Comparison of ENCODE assay signal across 15 mouse cellular contexts in the genomic region with DNA sequence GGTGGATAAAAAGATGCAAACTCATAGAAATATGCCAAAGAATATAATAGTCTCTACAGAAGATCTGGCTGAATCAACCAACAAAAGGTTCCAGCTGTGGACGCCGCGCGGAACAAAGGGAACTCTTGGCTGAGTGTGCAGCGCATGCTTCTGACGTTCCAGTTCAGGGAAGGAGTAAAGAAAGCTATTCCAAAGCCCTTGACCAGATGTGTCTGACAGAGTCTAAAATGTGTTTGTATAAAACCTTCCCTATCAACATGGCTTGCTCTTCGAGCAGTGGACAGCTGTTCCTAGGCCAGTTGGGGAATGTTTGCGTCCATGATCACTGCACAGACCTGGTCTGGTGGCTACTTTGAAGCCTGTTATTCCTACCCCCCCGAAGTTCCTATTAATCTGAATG.
DNase-seq lines count a peak whose midpoint lies in the region; ATAC-seq and TF ChIP-seq lines count a peak whose summit lies in the region.
"Had no signal": no experiment of that assay in that cellular context is flagged by ENCODE, and none has a peak within 500 bp of the region (broad histone marks: within the 10 kb centered on the region; RNA-seq: fewer than 3 reads in every experiment).

No protein-coding gene starts in this region.

- no peaks in the 10 kb centered on the region for H3K9me3 ChIP-seq in forebrain, postnatal 0 days (ENCODE audit: low read length)
- no peaks in the 10 kb centered on the region for H3K9me3 ChIP-seq in forebrain, embryonic 12.5 days
- no peaks in the 10 kb centered on the region for H3K9me3 ChIP-seq in midbrain, embryonic 14.5 days (ENCODE audit: control insufficient read depth, low read length)
- H3K9me3 ChIP-seq in midbrain, embryonic 10.5 days (replicated peaks), result no peaks in the 10 kb centered on the region
- H3K9me3 ChIP-seq in limb, embryonic 15.5 days, result no peaks in the 10 kb centered on the region
- H3K9me3 ChIP-seq in midbrain, embryonic 16.5 days (replicated peaks; ENCODE audit: control insufficient read depth, low read length, poor library complexity, severe bottlenecking), result no peaks in the 10 kb centered on the region
- H3K9me3 ChIP-seq: neural tube, embryonic 13.5 days had no signal

- H3K4me2 ChIP-seq in forebrain, postnatal 0 days (ENCODE audit: low read depth), result no peak overlapping the region
- H3K4me2 ChIP-seq in forebrain, embryonic 12.5 days, result no peak overlapping the region
- H3K4me2 ChIP-seq in midbrain, embryonic 14.5 days (ENCODE audit: low read length), result no peak overlapping the region
- no peak overlapping the region for H3K4me2 ChIP-seq in limb, embryonic 15.5 days
- H3K4me2 ChIP-seq in midbrain, embryonic 16.5 days (ENCODE audit: low read length), result no peak overlapping the region
- H3K4me2 ChIP-seq: neural tube, embryonic 13.5 days had no signal

- no peaks in the 10 kb centered on the region for H3K36me3 ChIP-seq in forebrain, postnatal 0 days (ENCODE audit: insufficient read depth)
- H3K36me3 ChIP-seq in forebrain, embryonic 12.5 days (replicated peaks), result no peaks in the 10 kb centered on the region
- H3K36me3 ChIP-seq in midbrain, embryonic 14.5 days (ENCODE audit: control insufficient read depth, insufficient read depth, low read length), result no peaks in the 10 kb centered on the region
- H3K36me3 ChIP-seq in midbrain, embryonic 10.5 days, result no peaks in the 10 kb centered on the region
- no peaks in the 10 kb centered on the region for H3K36me3 ChIP-seq in limb, embryonic 15.5 days
- no peaks in the 10 kb centered on the region for H3K36me3 ChIP-seq in midbrain, embryonic 16.5 days (ENCODE audit: control insufficient read depth, insufficient read depth, low read length)
- H3K36me3 ChIP-seq: neural tube, embryonic 13.5 days had no signal

- no peak for DNase-seq in forebrain, postnatal 0 days
- peak; percentile 22 for DNase-seq in midbrain, embryonic 14.5 days
- no peak for DNase-seq in midbrain, embryonic 10.5 days (ENCODE audit: low spot score)
- DNase-seq in gastrocnemius, postnatal 14 days, result peak; percentile 52
- no peak for DNase-seq in lung, postnatal 14 days
- DNase-seq: adrenal gland, postnatal 10 days; B cell, adult 2 months; cerebellum, postnatal 36 days; kidney, postnatal 14 days had no signal

- 66% methylated on average over 9 of the region's 9 CpGs for WGBS in forebrain, postnatal 0 days
- WGBS in forebrain, embryonic 12.5 days, result 63% methylated on average over 9 of the region's 9 CpGs
- 76% methylated on average over 9 of the region's 9 CpGs for WGBS in midbrain, embryonic 14.5 days
- 83% methylated on average over 9 of the region's 9 CpGs for WGBS in midbrain, embryonic 10.5 days
- 64% methylated on average over 9 of the region's 9 CpGs for WGBS in limb, embryonic 15.5 days
- WGBS in midbrain, embryonic 16.5 days, result 64% methylated on average over 9 of the region's 9 CpGs

- ATAC-seq in forebrain, postnatal 0 days, result 0 out of 2 replicates have a peak, but pooled peaks have one; percentile 42
- ATAC-seq in forebrain, embryonic 12.5 days (ENCODE audit: low FRiP score), result no peak
- ATAC-seq in midbrain, embryonic 14.5 days (ENCODE audit: low FRiP score, low TSS enrichment), result no peak
- ATAC-seq in limb, embryonic 15.5 days (ENCODE audit: insufficient number of reproducible peaks, low FRiP score, low TSS enrichment, low read depth), result peak; percentile 48; the same call in 1 of the 2 replicates
- no peak for ATAC-seq in midbrain, embryonic 16.5 days
- ATAC-seq: inflammation-experienced regulatory T-cells, adult 6 months had no signal

- H3K4me1 ChIP-seq in forebrain, postnatal 0 days (ENCODE audit: insufficient read depth), result no peaks in the 10 kb centered on the region
- peaks cover 4% of the 10 kb centered on the region; the same call in 1 of the 2 replicates for H3K4me1 ChIP-seq in forebrain, embryonic 12.5 days
- no peaks in the 10 kb centered on the region for H3K4me1 ChIP-seq in midbrain, embryonic 14.5 days (ENCODE audit: control insufficient read depth, insufficient read depth, low read length)
- H3K4me1 ChIP-seq in midbrain, embryonic 10.5 days, result peaks cover 9% of the 10 kb centered on the region
- H3K4me1 ChIP-seq in limb, embryonic 15.5 days, result no peaks in the 10 kb centered on the region
- no peaks in the 10 kb centered on the region for H3K4me1 ChIP-seq in midbrain, embryonic 16.5 days (ENCODE audit: control insufficient read depth, insufficient read depth, low read length)
- H3K4me1 ChIP-seq: neural tube, embryonic 13.5 days had no signal

- intact Hi-C loops in gastrocnemius, postnatal 14 days (cut with DNase I; ENCODE audit: low total_unique reads), result no loop called here

- no peak overlapping the region for H3K27ac ChIP-seq in forebrain, postnatal 0 days (ENCODE audit: low read depth, low read length)
- H3K27ac ChIP-seq in forebrain, embryonic 12.5 days, result no peak overlapping the region
- H3K27ac ChIP-seq in midbrain, embryonic 14.5 days (replicated peaks; ENCODE audit: low read depth, low read length), result no peak overlapping the region
- H3K27ac ChIP-seq in midbrain, embryonic 10.5 days (replicated peaks), result no peak overlapping the region
- peak overlapping the region; percentile 54; the same call in 1 of the 2 replicates for H3K27ac ChIP-seq in limb, embryonic 15.5 days
- H3K27ac ChIP-seq in midbrain, embryonic 16.5 days (ENCODE audit: low read length), result no peak overlapping the region
- H3K27ac ChIP-seq: liver, embryonic 14.5 days; neural tube, embryonic 13.5 days had no signal

- no peak overlapping the region for H3K9ac ChIP-seq in forebrain, postnatal 0 days
- H3K9ac ChIP-seq in forebrain, embryonic 12.5 days, result no peak overlapping the region
- H3K9ac ChIP-seq in midbrain, embryonic 14.5 days (replicated peaks; ENCODE audit: low read length), result no peak overlapping the region
- H3K9ac ChIP-seq in limb, embryonic 15.5 days, result no peak overlapping the region
- no peak overlapping the region for H3K9ac ChIP-seq in midbrain, embryonic 16.5 days (ENCODE audit: low read depth, low read length)
- H3K9ac ChIP-seq: liver, embryonic 14.5 days; neural tube, embryonic 13.5 days had no signal

- no peak for TF ChIP-seq CTCF in forebrain, postnatal 0 days (IDR thresholded peaks at IDR 0.05; ENCODE audit: low read depth)

- H3K27me3 ChIP-seq in forebrain, postnatal 0 days (ENCODE audit: insufficient read depth, low read length), result no peaks in the 10 kb centered on the region
- H3K27me3 ChIP-seq in forebrain, embryonic 12.5 days, result no peaks in the 10 kb centered on the region
- H3K27me3 ChIP-seq in midbrain, embryonic 14.5 days (ENCODE audit: control insufficient read depth, insufficient read depth, low read length), result no peaks in the 10 kb centered on the region
- no peaks in the 10 kb centered on the region for H3K27me3 ChIP-seq in midbrain, embryonic 10.5 days (ENCODE audit: low read depth, poor library complexity, severe bottlenecking)
- no peaks in the 10 kb centered on the region for H3K27me3 ChIP-seq in limb, embryonic 15.5 days
- H3K27me3 ChIP-seq in midbrain, embryonic 16.5 days (ENCODE audit: control insufficient read depth, insufficient read depth, low read depth, low read length), result no peaks in the 10 kb centered on the region
- H3K27me3 ChIP-seq: neural tube, embryonic 13.5 days had no signal

- H3K4me3 ChIP-seq in forebrain, postnatal 0 days (ENCODE audit: low read depth, low read length), result no peak overlapping the region
- no peak overlapping the region for H3K4me3 ChIP-seq in forebrain, embryonic 12.5 days (replicated peaks)
- H3K4me3 ChIP-seq in midbrain, embryonic 14.5 days (replicated peaks; ENCODE audit: low read depth, low read length), result no peak overlapping the region
- H3K4me3 ChIP-seq in midbrain, embryonic 10.5 days, result no peak overlapping the region
- no peak overlapping the region for H3K4me3 ChIP-seq in limb, embryonic 15.5 days
- no peak overlapping the region for H3K4me3 ChIP-seq in midbrain, embryonic 16.5 days (ENCODE audit: low read depth, low read length)
- H3K4me3 ChIP-seq: neural tube, embryonic 13.5 days had no signal

Comparison
In these comparisons a context has a peak if more than half of its experiments do, and no peak if none do; other contexts are left out.
1. ATAC-seq: peak in forebrain, postnatal 0 days (single experiment) and limb, embryonic 15.5 days (single experiment); none in forebrain, embryonic 12.5 days (single experiment), midbrain, embryonic 14.5 days (single experiment) and midbrain, embryonic 16.5 days (single experiment).
2. DNase-seq: peak in midbrain, embryonic 14.5 days (single experiment) and gastrocnemius, postnatal 14 days (single experiment); none in forebrain, postnatal 0 days (single experiment), midbrain, embryonic 10.5 days (single experiment) and lung, postnatal 14 days (single experiment).